Mouse (Mus musculus) thymus, postnatal 0 days (tissue): ENCODE data around the gene H2-Ke6. TPM values are rescaled to one million over a fixed set of nuclear protein-coding genes. Genes with fewer than 3 reads are reported as not detected.
"Not testable (repeated sequence)": the region's sequence is repeated elsewhere in the genome, so short reads cannot be mapped to it uniquely, and the experiment has no call there.

ENCODE experiments used
- DNase-seq: peaks from one replicate; pipeline ENCODE4 v3.0.0-alpha.2; 2015; ENCODE audit warnings: low spot score
- microRNA counts: library from miRNA; unstranded; fragments of <30 nt; microRNA quantifications from one replicate; lab custom pipeline; 2015
- microRNA-seq: library from miRNA; unstranded; fragments of <30 nt; microRNA quantifications from one replicate; pipeline ENCODE4, GENCODE M21; 2016; ENCODE audit warnings: borderline number of aligned reads
- polyA plus RNA-seq: library from polyadenylated mRNA; unstranded; fragments of >200 nt; fragmentation: Nextera tagmentation; extraction: Ambion mirVana; gene quantifications from 2 replicates; pipeline ENCODE4 v1.2.1, GENCODE M21; 2015

Gene H2-Ke6
- polyA plus RNA-seq, 1 experiment from 2014 or later, result 82.2 TPM

- DNase-seq, result peak; percentile 28
These were observed 28.3 kb downstream of the H2-Ke6 start for GRCm38 (mm10) chr17:33999341-34000149.

GRCm38 (mm10) chr17:33998697-33999096 is 29.2 kb downstream of the H2-Ke6 start:
- DNase-seq, result not testable (repeated sequence)

GRCm38 (mm10) chr17:33997025-33997424 is 30.8 kb downstream of the H2-Ke6 start:
- DNase-seq, result not testable (repeated sequence)

GRCm38 (mm10) chr17:33995651-33996050 is 32.2 kb downstream of the H2-Ke6 start:
- DNase-seq, result no peak

- DNase-seq, result no peak
These were observed 32.9 kb downstream of the H2-Ke6 start for GRCm38 (mm10) chr17:33994959-33995358.

- peak; percentile 76 for DNase-seq
These were observed 35.8 kb downstream of the H2-Ke6 start for GRCm38 (mm10) chr17:33991788-33992664.

- DNase-seq, result peak; percentile 75
These were observed 45.7 kb downstream of the H2-Ke6 start for GRCm38 (mm10) chr17:33982136-33982535.

- DNase-seq, result peak; percentile 97
These were observed 46.5 kb downstream of the H2-Ke6 start for GRCm38 (mm10) chr17:33981192-33981909.

GRCm38 (mm10) chr17:33980181-33981035 is 47.5 kb downstream of the H2-Ke6 start:
- DNase-seq, result no peak

GRCm38 (mm10) chr17:33979512-33980050 is 48.3 kb downstream of the H2-Ke6 start:
- no peak for DNase-seq

GRCm38 (mm10) chr17:33978631-33979031 is 49.2 kb downstream of the H2-Ke6 start:
- peak; percentile 45 for DNase-seq

GRCm38 (mm10) chr17:33977861-33978557 is 49.9 kb downstream of the H2-Ke6 start:
- no peak for DNase-seq

MicroRNAs encoded within 50 kb of the gene (microRNA counts, 519-probe panel; counts per million panel counts)
- microRNA mmu-miR-219 (lab: Ali Mortazavi, UCI), result 473 counts per million, percentile 71 among the panel's probes with 10 or more counts

Small RNAs within 50 kb of the gene (microRNA-seq; reads per million reads assigned to microRNA genes)
- gene Mir219a-1 (not detected), gene Mir219c (not detected)

Other genes starting within 250 kb of the H2-Ke6 start
- 28.7 and 36.7 TPM in 2 replicates for gene Angptl4, start 246.2 kb downstream of the H2-Ke6 start, polyA plus RNA-seq
- 19.1 and 22.0 TPM in 2 replicates for gene Kank3, start 217.5 kb downstream of the H2-Ke6 start, polyA plus RNA-seq
- gene Rps28, start 203.5 kb downstream of the H2-Ke6 start, polyA plus RNA-seq, result 1,516 and 1,544 TPM in 2 replicates
- gene Ndufa7, start 203.5 kb downstream of the H2-Ke6 start, polyA plus RNA-seq, result 464 TPM in 2 replicates
- gene Cd320, start 185.0 kb downstream of the H2-Ke6 start, polyA plus RNA-seq, result 35.1 and 35.2 TPM in 2 replicates
- gene Gm7029, start 154.2 kb downstream of the H2-Ke6 start, polyA plus RNA-seq, result not detected in 2 replicates
- gene Kifc1, start 137.4 kb downstream of the H2-Ke6 start, polyA plus RNA-seq, result 5.9 and 6.8 TPM in 2 replicates
- gene Platr17, start 122.9 kb downstream of the H2-Ke6 start, polyA plus RNA-seq, result 1.6 and 1.9 TPM in 2 replicates
- gene Daxx, start 118.6 kb downstream of the H2-Ke6 start, polyA plus RNA-seq, result 62.9 and 67.8 TPM in 2 replicates
- gene Tapbp, start 112.2 kb downstream of the H2-Ke6 start, polyA plus RNA-seq, result 131 and 140 TPM in 2 replicates
- 13.8 and 14.9 TPM in 2 replicates for gene Zbtb22, start 112.2 kb downstream of the H2-Ke6 start, polyA plus RNA-seq
- 37.5 and 42.3 TPM in 2 replicates for gene Rgl2, start 98.5 kb downstream of the H2-Ke6 start, polyA plus RNA-seq
- gene Pfdn6, start 87.7 kb downstream of the H2-Ke6 start, polyA plus RNA-seq, result 218 and 225 TPM in 2 replicates
- gene Wdr46, start 87.4 kb downstream of the H2-Ke6 start, polyA plus RNA-seq, result 20.6 and 25.5 TPM in 2 replicates
- 13.3 and 15.8 TPM in 2 replicates for gene B3galt4, start 76.6 kb downstream of the H2-Ke6 start, polyA plus RNA-seq
- 43.6 and 46.1 TPM in 2 replicates for gene Vps52, start 72.2 kb downstream of the H2-Ke6 start, polyA plus RNA-seq
- 2,265 and 2,338 TPM in 2 replicates for gene Rps18, start 72.1 kb downstream of the H2-Ke6 start, polyA plus RNA-seq
- gene H2-K1, start 27.7 kb downstream of the H2-Ke6 start, polyA plus RNA-seq, result 528 and 569 TPM in 2 replicates
- 14.5 and 20.9 TPM in 2 replicates for gene Ring1, start 3.4 kb downstream of the H2-Ke6 start, polyA plus RNA-seq
- gene Slc39a7, start 3.6 kb upstream of the H2-Ke6 start, polyA plus RNA-seq, result 90.5 and 96.5 TPM in 2 replicates
- 47.1 and 48.9 TPM in 2 replicates for gene Rxrb, start 3.8 kb upstream of the H2-Ke6 start, polyA plus RNA-seq
- 1.1 and 1.5 TPM in 2 replicates for gene Col11a2, start 11.4 kb upstream of the H2-Ke6 start, polyA plus RNA-seq
- gene H2-Oa, start 64.3 kb upstream of the H2-Ke6 start, polyA plus RNA-seq, result 55.0 and 57.1 TPM in 2 replicates
- 113 and 114 TPM in 2 replicates for gene H2-DMa, start 91.5 kb upstream of the H2-Ke6 start, polyA plus RNA-seq
- 98.3 and 107 TPM in 2 replicates for gene Brd2, start 94.6 kb upstream of the H2-Ke6 start, polyA plus RNA-seq
- 57.8 and 62.9 TPM in 2 replicates for gene H2-DMb2, start 115.2 kb upstream of the H2-Ke6 start, polyA plus RNA-seq
- gene H2-DMb1, start 125.0 kb upstream of the H2-Ke6 start, polyA plus RNA-seq, result 39.8 and 42.2 TPM in 2 replicates
- gene Tap1, start 159.5 kb upstream of the H2-Ke6 start, polyA plus RNA-seq, result 81.6 and 87.3 TPM in 2 replicates
- gene Psmb9, start 159.7 kb upstream of the H2-Ke6 start, polyA plus RNA-seq, result 251 and 261 TPM in 2 replicates
- 875 and 899 TPM in 2 replicates for gene Psmb8, start 169.7 kb upstream of the H2-Ke6 start, polyA plus RNA-seq
- 140 and 153 TPM in 2 replicates for gene Tap2, start 175.5 kb upstream of the H2-Ke6 start, polyA plus RNA-seq
- 2.6 and 2.8 TPM in 2 replicates for gene H2-Ob, start 210.8 kb upstream of the H2-Ke6 start, polyA plus RNA-seq
- 1,510 and 1,544 TPM in 2 replicates for gene H2-Ab1, start 229.6 kb upstream of the H2-Ke6 start, polyA plus RNA-seq